Mouse (Mus musculus): ENCODE data around the gene Ramp3.

DNA sequence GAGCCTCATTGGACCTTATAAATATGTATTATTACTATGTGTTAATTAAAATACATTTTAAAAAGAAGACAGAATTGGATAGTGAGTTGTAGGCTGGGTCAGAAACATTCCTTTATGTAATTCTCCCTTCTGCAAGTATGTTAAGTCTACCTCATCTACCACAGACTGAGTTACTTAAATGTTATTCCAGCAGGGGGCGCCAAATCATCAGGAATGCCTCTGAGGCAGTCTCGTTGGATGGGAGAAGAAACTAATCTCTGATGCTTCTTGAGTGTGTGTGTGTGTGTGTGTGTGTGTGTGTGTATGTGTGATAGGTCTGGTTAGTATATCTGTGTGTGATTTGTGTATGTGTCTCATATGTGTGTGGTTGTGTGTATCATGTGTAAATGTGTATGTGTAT, 3.4 kb upstream of the Ramp3 start:
- TF ChIP-seq CTCF (conservative IDR thresholded peaks at IDR 0.05; ENCODE audit: low read length) (peak; percentile 42), NANOG (IDR thresholded peaks at IDR 0.05; ENCODE audit: borderline replicate concordance, low read length) (no peak), POU5F1 (IDR thresholded peaks at IDR 0.05; ENCODE audit: borderline replicate concordance, low read length) (no peak)

All from E14TG2a.4 (cell line).